Mouse (Mus musculus) bone marrow macrophage, adult 2 months (primary cell): ENCODE measurements around the gene AB124611.

ENCODE experiments used
- CTCF ChIP-seq: IDR thresholded peaks from 2 replicates; pipeline ENCODE4 v1.5.1; 2012; ENCODE audit warnings: low read depth, mild to moderate bottlenecking, low read length, moderate library complexity
- POLR2A ChIP-seq: IDR thresholded peaks from 2 replicates; pipeline ENCODE4 v1.6.1; 2012; ENCODE audit warnings: mild to moderate bottlenecking, low read depth, low read length, borderline replicate concordance

DNA sequence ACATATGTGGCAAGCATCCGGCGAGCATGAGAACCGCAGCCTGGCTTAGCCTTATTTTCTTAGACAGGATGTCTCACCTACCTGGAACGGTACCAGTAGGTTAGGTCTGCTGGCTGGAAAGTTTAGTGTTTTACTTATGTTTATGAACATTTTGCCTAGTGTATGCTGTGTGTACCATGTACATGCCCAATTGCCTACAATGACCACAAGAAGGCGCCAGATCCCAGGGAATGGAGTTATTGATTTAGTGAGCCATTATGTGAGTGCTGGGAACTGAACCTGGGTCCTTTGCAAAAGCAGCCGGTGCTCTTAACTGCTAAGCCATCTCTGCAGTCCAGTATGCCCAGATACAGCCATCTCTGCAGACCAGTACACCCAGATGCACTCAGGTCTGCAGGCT lies 48.3 kb upstream of the AB124611 start:
- no peak for TF ChIP-seq CTCF
- no peak for TF ChIP-seq POLR2A
